Mouse (Mus musculus) bone marrow macrophage, adult 2 months (primary cell): ENCODE data around the gene Ap5s1.

ENCODE experiments used
- CTCF ChIP-seq: IDR thresholded peaks from 2 replicates; pipeline ENCODE4 v1.5.1; 2012; ENCODE audit warnings: low read depth, mild to moderate bottlenecking, low read length, moderate library complexity
- POLR2A ChIP-seq: IDR thresholded peaks from 2 replicates; pipeline ENCODE4 v1.6.1; 2012; ENCODE audit warnings: mild to moderate bottlenecking, low read depth, low read length, borderline replicate concordance

DNA sequence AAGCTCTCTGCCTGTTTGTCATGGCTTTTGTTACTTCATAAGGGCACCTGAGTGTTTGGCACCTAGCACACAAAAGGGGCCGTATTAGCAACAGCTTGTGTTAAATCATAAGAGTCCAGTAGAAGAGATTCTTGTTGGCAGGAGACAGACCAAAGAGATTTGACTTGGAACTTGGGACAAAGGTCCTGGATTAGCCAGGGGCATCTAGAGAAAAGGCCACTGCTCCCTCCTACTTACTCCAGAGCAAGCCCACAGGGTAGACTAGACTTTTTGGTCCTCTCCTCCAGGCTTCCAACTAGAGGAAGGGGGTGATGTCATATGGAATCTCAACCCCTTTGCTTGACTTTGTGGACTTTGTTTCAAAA lies 31.0 kb upstream of the Ap5s1 start:
- TF ChIP-seq POLR2A (no peak), CTCF (no peak)
